Mouse (Mus musculus) forebrain, embryonic 15.5 days (tissue): ENCODE results near the gene Dmp1. TPM values are rescaled to one million over a fixed set of nuclear protein-coding genes. Genes with fewer than 3 reads are reported as not detected.

ENCODE experiments used
- ATAC-seq: fragments of 200-750 bp; cut with Nextera tagmentation; replicated peaks from 2 replicates; pipeline ENCODE4 v1.8.0; 2017; ENCODE audit warnings: mild to moderate bottlenecking, moderate TSS enrichment, moderate library complexity
- H3K27ac ChIP-seq: fragments of 300-500 bp; sonication (generic); replicated peaks from 2 replicates; pipeline ENCODE4 v1.5.1; 2015; ENCODE audit warnings: mild to moderate bottlenecking, inconsistent platforms
- H3K27me3 ChIP-seq: fragments of 300-500 bp; sonication (generic); 2 replicates; pipeline ENCODE4 v1.6.1; 2015; ENCODE audit warnings: inconsistent platforms
- H3K36me3 ChIP-seq: fragments of 300-500 bp; sonication (generic); 2 replicates; pipeline ENCODE4 v1.6.1; 2015; ENCODE audit warnings: mild to moderate bottlenecking, inconsistent platforms
- H3K4me1 ChIP-seq: fragments of 300-500 bp; sonication (generic); 2 replicates; pipeline ENCODE4 v1.6.1; 2015; ENCODE audit warnings: inconsistent platforms
- H3K4me2 ChIP-seq: fragments of 300-500 bp; sonication (generic); replicated peaks from 2 replicates; pipeline ENCODE4 v1.6.1; 2015; ENCODE audit warnings: mild to moderate bottlenecking, inconsistent platforms
- H3K4me3 ChIP-seq: fragments of 300-500 bp; sonication (generic); 2 replicates; pipeline ENCODE4 v1.5.1; 2015; ENCODE audit warnings: mild to moderate bottlenecking, inconsistent platforms
- H3K9ac ChIP-seq: fragments of 300-500 bp; sonication (generic); replicated peaks from 2 replicates; pipeline ENCODE4 v1.6.1; 2015; ENCODE audit warnings: mild to moderate bottlenecking, inconsistent platforms
- H3K9me3 ChIP-seq: fragments of 300-500 bp; sonication (generic); 2 replicates; pipeline ENCODE4 v1.6.1; 2016; ENCODE audit warnings: inconsistent platforms
- WGBS: fragments of 180-500 bp; shearing (Covaris S2); methylation state at CpG from one replicate; pipeline ENCODE4 v1.1.7; 2015; ENCODE audit warnings: mixed read lengths; 5-methylcytosine and 5-hydroxymethylcytosine counted together
- polyA plus RNA-seq: library from polyadenylated mRNA; unstranded; fragments of >200 nt; fragmentation: Nextera tagmentation; extraction: Ambion mirVana; gene quantifications from 2 replicates; pipeline ENCODE4 v1.2.1, GENCODE M21; 2015

The Dmp1 gene
- 0.45 and 0.71 TPM in 2 replicates for polyA plus RNA-seq

DNA sequence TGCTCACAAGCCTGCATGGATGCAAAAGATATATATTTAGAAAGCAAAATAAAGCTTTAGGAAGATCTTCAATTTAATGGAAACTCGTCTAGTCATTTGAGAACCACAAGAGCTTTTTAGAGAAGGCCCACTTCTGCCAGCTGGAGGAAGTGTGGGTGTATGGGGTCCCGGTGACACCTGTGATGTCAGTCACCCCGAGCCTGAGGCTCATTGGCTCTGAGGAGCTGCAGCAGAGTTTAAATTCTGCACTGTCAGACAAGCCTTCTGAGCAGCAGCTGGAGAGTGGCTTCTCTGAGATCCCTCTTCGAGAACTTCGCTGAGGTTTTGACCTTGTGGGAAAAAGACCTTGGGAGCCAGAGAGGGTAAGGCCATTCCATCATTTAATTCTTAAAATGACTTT lies at the start of gene Dmp1:
Gene Dmp1 (plus strand): TSS at position 263 of the 400 bp plus-strand sequence.
- Histone ChIP-seq H3K4me3 (no peak within 1 kb of the TSS), H3K27me3 (no peaks in the 10 kb centered on the region), H3K4me2 (no peak within 1 kb of the TSS), H3K4me1 (no peaks in the 10 kb centered on the region), H3K9ac (no peak within 1 kb of the TSS), H3K9me3 (no peaks in the 10 kb centered on the region), H3K27ac (no peak within 1 kb of the TSS), H3K36me3 (no peaks in the 10 kb centered on the region)
- WGBS, result 79% methylated on average over 5 of the region's 5 CpGs
- ATAC-seq, result no peak

DNA sequence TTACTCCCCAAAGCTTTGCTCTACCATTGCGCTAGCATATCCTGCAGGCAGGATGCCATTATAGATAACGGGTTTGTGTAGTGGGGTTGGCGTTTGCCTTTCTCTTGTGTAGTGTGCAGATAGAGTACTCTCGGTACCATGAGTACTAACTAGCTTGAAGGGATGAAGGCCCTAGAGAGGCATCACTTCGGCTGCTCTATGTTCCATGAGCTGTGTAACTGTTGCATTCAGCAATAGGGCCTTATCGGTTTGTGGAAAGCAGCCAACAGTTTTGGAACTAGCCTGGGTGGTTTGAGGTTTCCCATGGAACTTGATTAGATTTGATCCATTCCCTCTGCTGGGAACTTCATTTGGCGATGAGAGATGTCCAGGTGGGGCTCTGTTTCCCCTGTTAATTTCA lies 44.7 kb upstream of the Dmp1 start:
- WGBS, result 91% methylated on average over 7 of the region's 7 CpGs
- ATAC-seq, result no peak

DNA sequence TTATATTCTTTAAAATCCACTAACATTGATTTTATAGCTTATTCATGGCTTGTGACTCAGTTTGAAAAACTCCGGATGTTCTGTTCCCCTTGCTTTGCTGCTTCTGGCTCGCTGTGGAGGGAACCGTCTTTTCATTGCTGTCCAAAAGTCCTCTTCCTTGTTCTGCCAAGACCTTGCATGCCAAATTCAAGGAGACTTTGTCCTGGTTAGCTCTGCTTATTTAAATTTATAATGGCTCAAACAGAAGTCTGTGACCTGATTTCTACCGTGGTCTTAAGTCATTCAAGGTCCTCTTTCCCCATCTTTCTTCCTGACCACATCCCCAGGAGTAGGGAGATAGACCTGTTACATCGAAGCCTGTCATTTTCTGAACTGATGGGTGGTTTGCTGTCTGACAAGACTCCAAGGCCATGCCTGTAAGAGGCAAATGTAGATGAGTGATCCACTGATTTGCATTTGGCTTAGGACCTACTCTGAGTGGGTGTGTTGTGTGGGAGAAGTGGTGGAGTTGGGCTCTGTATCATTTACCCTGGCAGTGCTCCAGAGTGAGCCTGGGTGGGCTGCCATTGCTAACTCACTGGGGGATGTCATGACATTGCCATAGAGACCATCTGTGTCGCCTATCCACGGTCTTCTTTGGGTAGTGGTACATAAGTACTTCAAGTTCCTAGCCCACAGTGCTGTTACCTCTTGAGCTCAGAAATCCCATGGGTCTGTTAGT lies 43.9 kb upstream of the Dmp1 start:
- 75% methylated on average over 7 of the region's 7 CpGs for WGBS

More for the DNA sequence above, 44.7 kb upstream of the Dmp1 start:
- Histone ChIP-seq H3K27me3 (no peaks in the 10 kb centered on the region), H3K36me3 (no peaks in the 10 kb centered on the region), H3K9me3 (no peaks in the 10 kb centered on the region), H3K9ac (no peak overlapping the region), H3K27ac (no peak overlapping the region), H3K4me2 (no peak overlapping the region), H3K4me1 (no peaks in the 10 kb centered on the region), H3K4me3 (no peak overlapping the region)

DNA sequence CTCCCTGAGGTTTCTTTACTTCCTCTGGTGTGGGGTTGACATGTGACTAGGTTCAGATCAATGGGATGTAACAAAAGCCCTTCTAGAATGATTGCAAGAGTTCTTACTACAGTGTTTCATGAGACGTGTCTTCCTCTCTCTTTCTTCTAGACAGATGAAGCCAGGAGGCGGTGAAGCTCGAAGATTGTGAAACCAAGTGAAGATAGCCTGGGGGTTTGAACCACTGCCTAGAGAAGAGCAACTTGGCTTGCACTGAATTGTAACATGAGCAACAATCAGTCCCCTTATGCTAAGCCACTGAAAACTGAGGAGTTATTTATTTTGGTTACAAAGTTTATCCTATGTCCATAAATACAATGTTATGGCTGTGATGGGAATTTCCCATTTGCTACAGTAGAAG lies 41.8 kb upstream of the Dmp1 start:
- 69% methylated on average over 3 of the region's 3 CpGs for WGBS
- Histone ChIP-seq H3K27me3 (no peaks in the 10 kb centered on the region), H3K9me3 (no peaks in the 10 kb centered on the region), H3K36me3 (no peaks in the 10 kb centered on the region), H3K4me2 (no peak overlapping the region), H3K27ac (no peak overlapping the region), H3K4me1 (no peaks in the 10 kb centered on the region), H3K4me3 (no peak overlapping the region), H3K9ac (no peak overlapping the region)
- ATAC-seq, result no peak

More for the DNA sequence above, 43.9 kb upstream of the Dmp1 start:
- H3K27ac ChIP-seq, result no peak overlapping the region
- no peaks in the 10 kb centered on the region for H3K4me1 ChIP-seq
- H3K36me3 ChIP-seq, result no peaks in the 10 kb centered on the region
- ATAC-seq, result no peak
- H3K4me3 ChIP-seq, result no peak overlapping the region
- no peak overlapping the region for H3K4me2 ChIP-seq
- H3K9ac ChIP-seq, result no peak overlapping the region
- H3K27me3 ChIP-seq, result no peaks in the 10 kb centered on the region
- H3K9me3 ChIP-seq, result no peaks in the 10 kb centered on the region

DNA sequence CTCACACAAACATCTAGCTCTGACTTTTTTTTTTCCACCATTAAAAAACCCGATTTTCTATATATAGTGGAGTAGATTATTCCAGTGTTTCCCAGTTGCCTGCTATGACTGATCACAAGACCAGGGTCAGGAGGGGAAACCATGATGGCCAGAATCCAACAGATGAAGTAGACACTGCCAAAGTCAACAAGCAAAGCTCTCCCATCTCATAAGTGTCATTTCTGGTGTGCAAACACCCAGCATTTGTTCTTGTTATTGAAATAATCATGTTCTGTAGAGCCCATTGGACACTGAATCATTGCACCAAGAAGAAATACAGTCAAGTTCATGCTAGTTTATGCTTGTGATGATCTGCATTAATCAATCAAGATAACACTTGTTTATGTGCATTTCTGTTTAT lies 41.0 kb upstream of the Dmp1 start:
- no peak overlapping the region for H3K27ac ChIP-seq
- no peak for ATAC-seq
- H3K27me3 ChIP-seq, result no peaks in the 10 kb centered on the region
- no peaks in the 10 kb centered on the region for H3K36me3 ChIP-seq
- H3K4me2 ChIP-seq, result no peak overlapping the region
- H3K4me1 ChIP-seq, result no peaks in the 10 kb centered on the region
- no peak overlapping the region for H3K9ac ChIP-seq
- WGBS, result 84% methylated on average over 1 of the region's 1 CpGs
- no peak overlapping the region for H3K4me3 ChIP-seq
- H3K9me3 ChIP-seq, result no peaks in the 10 kb centered on the region

DNA sequence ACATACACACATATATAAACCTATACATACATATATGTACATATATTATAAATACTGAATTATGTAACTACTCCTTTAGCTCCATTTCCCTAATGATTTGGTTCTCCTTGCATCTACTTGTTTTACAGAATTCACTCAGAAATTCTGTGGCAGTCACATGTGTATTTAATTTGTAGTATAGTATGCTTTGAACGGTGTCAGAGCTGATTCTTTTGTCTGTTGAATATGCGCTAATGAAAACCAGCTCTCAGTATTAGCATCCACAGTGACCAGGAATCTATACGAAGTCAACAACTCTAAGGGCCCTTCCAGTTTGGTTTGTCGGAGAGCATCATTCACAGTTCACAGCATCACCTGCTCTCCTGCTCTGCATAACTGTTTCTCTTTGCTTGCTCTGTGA lies 38.9 kb upstream of the Dmp1 start:
- Histone ChIP-seq H3K27ac (no peak overlapping the region), H3K4me1 (no peaks in the 10 kb centered on the region), H3K9ac (no peak overlapping the region), H3K9me3 (no peaks in the 10 kb centered on the region), H3K4me2 (no peak overlapping the region), H3K36me3 (no peaks in the 10 kb centered on the region), H3K27me3 (no peaks in the 10 kb centered on the region), H3K4me3 (no peak overlapping the region)
- 77% methylated on average over 4 of the region's 4 CpGs for WGBS
- no peak for ATAC-seq

DNA sequence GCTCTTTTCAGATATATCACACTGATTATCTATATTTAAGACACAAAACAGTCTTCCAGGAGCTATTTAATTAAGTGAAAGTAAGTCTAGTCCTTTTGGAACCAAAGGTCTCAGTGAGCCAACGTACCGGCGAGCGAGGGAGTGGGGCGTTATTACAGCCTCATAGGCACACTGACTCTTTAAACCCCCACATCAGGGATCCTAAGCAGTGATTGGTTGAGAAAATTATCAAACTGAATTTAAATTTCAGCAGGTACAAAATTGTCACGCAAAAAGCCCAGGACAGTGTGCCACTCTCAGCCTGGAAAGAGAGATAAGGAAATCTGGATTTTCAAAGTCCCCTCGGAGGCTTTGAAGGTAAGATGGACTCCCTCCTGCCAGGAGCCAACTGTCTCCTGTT lies 32.0 kb upstream of the Dmp1 start, which contains the start of gene Dspp:
Gene Dspp (plus strand): TSS at position 301 of the 400 bp plus-strand sequence.
- 92% methylated on average over 7 of the region's 7 CpGs for WGBS
- no peaks in the 10 kb centered on the region for H3K27me3 ChIP-seq
- no peaks in the 10 kb centered on the region for H3K9me3 ChIP-seq
- no peak within 1 kb of the TSS for H3K9ac ChIP-seq
- H3K36me3 ChIP-seq, result no peaks in the 10 kb centered on the region
- no peaks in the 10 kb centered on the region for H3K4me1 ChIP-seq
- no peak within 1 kb of the TSS for H3K4me2 ChIP-seq
- no peak for ATAC-seq
- no peak within 1 kb of the TSS for H3K4me3 ChIP-seq
- H3K27ac ChIP-seq, result no peak within 1 kb of the TSS

DNA sequence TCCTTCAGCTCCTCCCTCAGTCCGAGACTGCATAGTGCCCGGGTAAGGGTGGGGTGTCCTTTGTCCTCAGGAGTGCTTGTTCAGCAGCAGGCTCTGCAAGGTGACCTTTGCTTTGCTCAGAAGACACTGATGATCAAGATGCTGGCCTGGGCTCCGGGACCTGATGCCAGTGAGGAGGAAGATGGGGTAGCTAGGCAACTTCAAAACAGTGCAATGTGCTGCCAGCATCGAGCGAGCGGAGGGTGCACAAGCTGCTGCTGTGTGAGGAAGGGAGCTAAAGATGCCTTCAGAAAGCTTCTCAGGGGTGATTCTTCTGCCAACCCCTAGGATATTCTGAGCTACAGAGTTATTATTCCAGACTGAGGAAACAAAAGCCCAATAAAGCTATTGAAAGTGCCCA lies 29.3 kb upstream of the Dmp1 start:
- ATAC-seq, result no peak
- H3K27ac ChIP-seq, result no peak overlapping the region
- H3K27me3 ChIP-seq, result no peaks in the 10 kb centered on the region
- H3K4me3 ChIP-seq, result no peak overlapping the region
- H3K4me1 ChIP-seq, result no peaks in the 10 kb centered on the region
- no peak overlapping the region for H3K9ac ChIP-seq
- H3K9me3 ChIP-seq, result no peaks in the 10 kb centered on the region
- no peaks in the 10 kb centered on the region for H3K36me3 ChIP-seq
- 68% methylated on average over 6 of the region's 6 CpGs for WGBS
- H3K4me2 ChIP-seq, result no peak overlapping the region

DNA sequence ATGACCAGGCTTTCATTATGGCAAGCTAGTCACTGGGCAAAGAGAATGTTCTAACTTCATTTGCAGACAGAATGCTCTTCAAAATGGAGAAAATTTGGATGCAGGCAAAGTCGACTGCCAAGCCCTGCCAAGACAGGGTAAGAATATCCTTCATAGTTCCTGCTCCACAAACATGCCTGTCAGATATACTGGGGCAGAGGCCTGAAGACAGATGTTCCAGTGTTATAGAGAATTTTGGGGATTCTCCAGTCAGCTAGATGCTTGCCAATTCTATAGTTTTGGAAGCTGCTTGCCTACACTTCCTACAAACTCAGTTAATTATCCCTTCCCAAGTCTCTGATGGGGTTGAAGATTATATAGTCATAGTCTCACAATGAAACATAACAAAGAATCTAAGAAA lies 18.7 kb upstream of the Dmp1 start:
- Histone ChIP-seq H3K9ac (no peak overlapping the region), H3K36me3 (no peaks in the 10 kb centered on the region), H3K4me2 (no peak overlapping the region), H3K4me3 (no peak overlapping the region), H3K4me1 (no peaks in the 10 kb centered on the region), H3K27me3 (no peaks in the 10 kb centered on the region), H3K9me3 (no peaks in the 10 kb centered on the region), H3K27ac (no peak overlapping the region)
- 87% methylated on average over 1 of the region's 1 CpGs for WGBS
- ATAC-seq, result no peak

DNA sequence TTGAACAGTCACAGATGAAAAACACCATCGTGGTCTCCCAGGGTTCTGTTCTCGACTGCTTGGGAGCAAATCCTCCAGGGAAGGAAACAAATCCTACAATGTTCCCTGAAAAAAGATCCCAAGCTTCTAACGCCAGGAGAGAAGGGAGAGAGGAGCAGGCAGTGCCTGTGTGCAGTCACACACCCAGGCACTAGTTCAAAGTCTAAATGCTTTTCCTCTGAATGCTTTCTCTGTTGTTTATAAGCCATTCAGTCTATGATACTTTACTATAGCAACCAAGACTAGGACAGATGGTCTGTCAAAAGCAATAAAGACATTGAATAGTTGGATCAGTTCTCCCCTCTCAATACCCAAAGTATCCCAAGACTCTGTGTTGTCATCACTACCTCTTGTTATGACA lies 15.1 kb upstream of the Dmp1 start:
- Histone ChIP-seq H3K36me3 (no peaks in the 10 kb centered on the region), H3K4me3 (no peak overlapping the region), H3K27ac (no peak overlapping the region), H3K4me1 (no peaks in the 10 kb centered on the region), H3K4me2 (no peak overlapping the region), H3K9ac (no peak overlapping the region), H3K9me3 (no peaks in the 10 kb centered on the region), H3K27me3 (no peaks in the 10 kb centered on the region)
- ATAC-seq, result no peak
- 73% methylated on average over 3 of the region's 3 CpGs for WGBS

DNA sequence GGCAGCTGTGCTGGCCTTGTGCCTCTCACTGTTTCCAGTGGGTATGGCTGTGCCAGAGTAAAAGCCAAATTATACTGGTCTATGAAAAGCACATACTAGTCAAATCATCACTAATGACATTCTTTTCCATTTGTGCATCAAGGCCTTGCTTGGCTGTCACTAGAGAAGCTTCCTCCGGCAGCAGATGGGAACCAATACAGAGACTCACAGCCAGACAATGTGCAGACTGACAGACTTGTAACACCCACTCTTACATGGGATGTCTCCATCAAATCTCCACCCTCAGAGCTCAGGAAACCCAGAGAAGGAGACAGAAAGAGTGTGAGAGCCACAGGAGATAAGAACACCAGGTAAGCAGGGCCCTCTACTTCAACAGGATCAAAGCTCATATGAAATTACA lies 7.3 kb upstream of the Dmp1 start:
- no peaks in the 10 kb centered on the region for H3K9me3 ChIP-seq
- H3K27ac ChIP-seq, result no peak overlapping the region
- no peaks in the 10 kb centered on the region for H3K27me3 ChIP-seq
- no peak overlapping the region for H3K4me2 ChIP-seq
- no peaks in the 10 kb centered on the region for H3K4me1 ChIP-seq
- 71% methylated on average over 1 of the region's 1 CpGs for WGBS
- ATAC-seq, result no peak
- H3K9ac ChIP-seq, result no peak overlapping the region
- H3K36me3 ChIP-seq, result no peaks in the 10 kb centered on the region
- no peak overlapping the region for H3K4me3 ChIP-seq

DNA sequence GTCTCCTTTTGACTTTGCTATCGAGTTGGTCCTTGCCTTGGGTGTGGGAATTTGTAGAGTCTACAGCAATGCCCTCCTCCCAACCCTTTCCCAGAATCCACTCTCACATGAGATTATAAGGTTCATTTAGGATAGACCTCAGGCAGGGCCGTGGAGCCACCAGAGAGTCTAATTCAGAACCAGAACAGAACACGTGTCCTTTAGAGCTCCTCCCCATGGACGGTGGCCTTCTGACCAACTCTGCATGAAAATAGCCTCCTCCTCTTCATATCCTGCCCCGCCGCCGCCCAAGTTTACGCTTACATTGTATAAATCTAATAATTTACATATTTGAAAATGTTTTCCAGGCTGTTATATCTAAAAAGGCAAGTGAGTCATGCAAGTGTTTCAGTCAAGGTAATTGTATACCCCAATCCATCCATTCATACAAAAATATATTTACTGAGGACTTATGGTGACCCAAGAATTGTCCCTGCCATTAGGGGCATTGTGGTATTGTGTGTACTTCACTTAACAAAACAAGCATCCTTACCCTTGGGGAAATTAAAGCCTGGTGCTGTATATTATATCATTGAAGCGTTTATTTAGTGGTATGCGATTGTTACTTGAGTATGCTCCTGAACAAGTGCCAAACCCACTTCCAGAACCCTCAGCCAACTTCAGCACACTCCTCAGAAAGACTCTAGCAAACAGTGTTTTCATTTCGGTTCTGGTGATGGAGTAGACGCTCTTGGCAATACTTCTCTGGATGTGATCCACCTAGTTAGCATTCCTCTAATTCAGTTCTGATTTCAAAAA lies 1.1 kb upstream of the Dmp1 start:
- Histone ChIP-seq H3K9me3 (no peaks in the 10 kb centered on the region), H3K4me2 (no peak overlapping the region), H3K27me3 (no peaks in the 10 kb centered on the region), H3K36me3 (no peaks in the 10 kb centered on the region), H3K4me3 (no peak overlapping the region), H3K4me1 (no peaks in the 10 kb centered on the region), H3K9ac (no peak overlapping the region), H3K27ac (no peak overlapping the region)
- WGBS, result 87% methylated on average over 12 of the region's 12 CpGs
- ATAC-seq, result no peak
